In the genomic region with DNA sequence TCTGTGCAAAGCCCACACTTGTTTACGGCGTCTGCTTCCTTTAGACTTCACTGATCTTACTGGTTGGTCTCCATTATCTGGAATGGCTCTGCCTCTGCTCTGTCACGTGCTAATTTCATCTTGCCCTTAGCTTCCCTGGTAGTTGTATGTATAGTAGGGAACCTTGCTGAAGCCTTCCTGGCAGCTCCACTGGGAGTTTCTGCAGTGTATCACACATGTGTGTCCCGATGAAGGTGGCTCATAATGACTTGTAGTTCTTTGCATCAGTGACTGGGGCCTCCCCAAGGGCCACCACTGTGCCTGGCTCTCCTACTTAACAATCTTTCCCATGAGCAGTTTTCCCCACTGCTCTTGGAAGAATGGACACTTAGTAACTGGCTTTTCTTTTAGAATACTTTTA, we compare ENCODE assay signal across 27 mouse cellular contexts.
"Had no signal": no experiment of that assay in that cellular context is flagged by ENCODE, and none has a peak within 500 bp of the region (broad histone marks: within the 10 kb centered on the region; RNA-seq: fewer than 3 reads in every experiment).

No protein-coding gene starts in this region.

- H3K36me3 ChIP-seq: liver, embryonic 15.5 days had no signal

- H3K9ac ChIP-seq: heart, embryonic 13.5 days; heart, embryonic 15.5 days; hindbrain, embryonic 12.5 days; hindbrain, embryonic 14.5 days; limb, embryonic 12.5 days; liver, embryonic 13.5 days; liver, embryonic 15.5 days had no signal

- H3K27me3 ChIP-seq: heart, embryonic 13.5 days; heart, embryonic 15.5 days; hindbrain, embryonic 12.5 days; limb, embryonic 12.5 days; liver, embryonic 13.5 days; liver, embryonic 15.5 days had no signal

- H3K9me3 ChIP-seq: heart, embryonic 15.5 days had no signal

- H3K4me3 ChIP-seq: gastrocnemius, adult 2 months; heart, embryonic 13.5 days; heart, embryonic 15.5 days; hindbrain, embryonic 10.5 days; hindbrain, embryonic 12.5 days; layer of hippocampus, adult 2 months; left cerebral cortex, adult 2 months; limb, embryonic 10.5 days; limb, embryonic 12.5 days; liver, embryonic 13.5 days; liver, embryonic 15.5 days had no signal

- H3K4me1 ChIP-seq: heart, embryonic 15.5 days; hindbrain, embryonic 10.5 days; liver, embryonic 13.5 days; liver, embryonic 15.5 days had no signal

- DNase-seq: gastrocnemius, adult 2 months; gastrocnemius, postnatal 10 days; gastrocnemius, postnatal 25 days; heart, postnatal 14 days; heart, postnatal 4 days; kidney, adult 2 months; kidney, adult 9 months; kidney, postnatal 10 days; kidney, postnatal 25 days; kidney, postnatal 4 days; liver; liver, embryonic 13.5 days had no signal

- H3K27ac ChIP-seq: gastrocnemius, adult 2 months; heart, embryonic 13.5 days; heart, embryonic 15.5 days; hindbrain, embryonic 10.5 days; hindbrain, embryonic 12.5 days; hindbrain, embryonic 14.5 days; layer of hippocampus, adult 2 months; left cerebral cortex, adult 2 months; limb, embryonic 10.5 days; limb, embryonic 12.5 days; liver, embryonic 13.5 days; liver, embryonic 15.5 days had no signal

- H3K4me2 ChIP-seq: heart, embryonic 11.5 days; heart, embryonic 13.5 days; heart, embryonic 15.5 days; hindbrain, embryonic 12.5 days; hindbrain, embryonic 14.5 days; limb, embryonic 12.5 days; liver, embryonic 11.5 days; liver, embryonic 13.5 days; liver, embryonic 15.5 days had no signal

- ATAC-seq: hindbrain, embryonic 16.5 days; inflammation-experienced regulatory T-cells, adult 6 months; intestine, embryonic 16.5 days had no signal
